Comparison of ENCODE assay signal across 22 mouse cellular contexts in genomic region chr19:6226763-6227162, GRCm38 (mm10). TPM values are rescaled to one million over a fixed set of nuclear protein-coding genes. Genes with fewer than 3 reads are reported as not detected.
A peak's percentile ranks its signal among the peaks of the same experiment; 100 is the strongest.
DNase-seq lines count a peak whose midpoint lies in the region; ATAC-seq and TF ChIP-seq lines count a peak whose summit lies in the region.
"Had no signal": no experiment of that assay in that cellular context is flagged by ENCODE, and none has a peak within 500 bp of the region (broad histone marks: within the 10 kb centered on the region; RNA-seq: fewer than 3 reads in every experiment).

No protein-coding gene starts in this region.

- no peak for TF ChIP-seq CTCF in midbrain, postnatal 0 days (IDR thresholded peaks at IDR 0.05)

- no peaks in the 10 kb centered on the region for H3K79me2 ChIP-seq in myocyte (ENCODE audit: control insufficient read depth, insufficient read depth)

- no peak overlapping the region for H3K4me3 ChIP-seq in hindbrain, embryonic 16.5 days (ENCODE audit: low read length)
- no peak overlapping the region for H3K4me3 ChIP-seq in hindbrain, embryonic 13.5 days
- no peak overlapping the region for H3K4me3 ChIP-seq in midbrain, postnatal 0 days (ENCODE audit: low read depth, low read length)
- no peak overlapping the region for H3K4me3 ChIP-seq in midbrain, embryonic 11.5 days (ENCODE audit: low read depth, low read length)
- H3K4me3 ChIP-seq in myocyte = no peak overlapping the region
- H3K4me3 ChIP-seq in forebrain, embryonic 13.5 days = no peak overlapping the region
- H3K4me3 ChIP-seq: left cerebral cortex, adult 2 months; limb, embryonic 13.5 days; neural tube, embryonic 12.5 days; stomach, embryonic 15.5 days had no signal

- H3K36me3 ChIP-seq in hindbrain, embryonic 16.5 days (ENCODE audit: control insufficient read depth, insufficient read depth, low read length) = peaks cover 29% of the 10 kb centered on the region
- peaks cover 55% of the 10 kb centered on the region for H3K36me3 ChIP-seq in hindbrain, embryonic 13.5 days
- H3K36me3 ChIP-seq in midbrain, postnatal 0 days (ENCODE audit: insufficient read depth, low read length) = peaks cover 54% of the 10 kb centered on the region
- H3K36me3 ChIP-seq in midbrain, embryonic 11.5 days (ENCODE audit: control insufficient read depth, insufficient read depth, low read length) = peaks cover 3% of the 10 kb centered on the region; the same call in 1 of the 2 replicates
- peaks cover 4% of the 10 kb centered on the region for H3K36me3 ChIP-seq in myocyte (ENCODE audit: control insufficient read depth, insufficient read depth)
- H3K36me3 ChIP-seq in forebrain, embryonic 13.5 days (ENCODE audit: poor library complexity, severe bottlenecking) = peaks cover 52% of the 10 kb centered on the region

- H3K27me3 ChIP-seq in hindbrain, embryonic 16.5 days (replicated peaks; ENCODE audit: control insufficient read depth, insufficient read depth, low read length) = no peaks in the 10 kb centered on the region
- no peaks in the 10 kb centered on the region for H3K27me3 ChIP-seq in hindbrain, embryonic 13.5 days
- no peaks in the 10 kb centered on the region for H3K27me3 ChIP-seq in midbrain, postnatal 0 days (ENCODE audit: insufficient read depth, low read length)
- H3K27me3 ChIP-seq in midbrain, embryonic 11.5 days (ENCODE audit: control insufficient read depth, insufficient read depth, low read length) = no peaks in the 10 kb centered on the region
- H3K27me3 ChIP-seq in myocyte (ENCODE audit: control insufficient read depth, insufficient read depth, insufficient read length) = peaks cover 9% of the 10 kb centered on the region
- no peaks in the 10 kb centered on the region for H3K27me3 ChIP-seq in forebrain, embryonic 13.5 days
- H3K27me3 ChIP-seq: limb, embryonic 13.5 days; neural tube, embryonic 12.5 days; stomach, embryonic 15.5 days had no signal

- peak; percentile 25; the same call in 1 of the 2 replicates for ATAC-seq in hindbrain, embryonic 16.5 days
- no peak for ATAC-seq in hindbrain, embryonic 13.5 days (ENCODE audit: low FRiP score)
- ATAC-seq in midbrain, postnatal 0 days (ENCODE audit: low FRiP score) = 0 out of 2 replicates have a peak, but pooled peaks have one; percentile 25
- ATAC-seq in midbrain, embryonic 11.5 days (ENCODE audit: low FRiP score) = no peak
- ATAC-seq in forebrain, embryonic 13.5 days = no peak
- ATAC-seq: forebrain, embryonic 16.5 days had no signal

- peak; percentile 85 for DNase-seq in adrenal gland, adult 2 months
- no peak for DNase-seq in adrenal gland, adult 18-20 months (ENCODE audit: low spot score in 2 of 2)
- DNase-seq in midbrain, postnatal 0 days (ENCODE audit: low spot score) = no peak
- DNase-seq in midbrain, embryonic 11.5 days (ENCODE audit: low spot score, missing footprints) = no peak
- DNase-seq: heart, postnatal 36 days; kidney, postnatal 14 days; spleen, adult 18-20 months; thymus, adult 2 months had no signal

- no peak for TF ChIP-seq POLR2A in myocyte (IDR thresholded peaks at IDR 0.05; ENCODE audit: insufficient read length, low read depth)

- no peak overlapping the region for H3K27ac ChIP-seq in hindbrain, embryonic 16.5 days (ENCODE audit: low read depth, low read length)
- H3K27ac ChIP-seq in hindbrain, embryonic 13.5 days = no peak overlapping the region
- H3K27ac ChIP-seq in midbrain, postnatal 0 days (ENCODE audit: low read depth, low read length) = no peak overlapping the region
- no peak overlapping the region for H3K27ac ChIP-seq in midbrain, embryonic 11.5 days (ENCODE audit: low read depth, low read length)
- H3K27ac ChIP-seq in forebrain, embryonic 13.5 days = no peak overlapping the region
- H3K27ac ChIP-seq: left cerebral cortex, adult 2 months; neural tube, embryonic 12.5 days; stomach, embryonic 15.5 days had no signal

- no peaks in the 10 kb centered on the region for H3K9me3 ChIP-seq in hindbrain, embryonic 16.5 days (ENCODE audit: control insufficient read depth, low read length)
- no peaks in the 10 kb centered on the region for H3K9me3 ChIP-seq in hindbrain, embryonic 13.5 days
- no peaks in the 10 kb centered on the region for H3K9me3 ChIP-seq in midbrain, postnatal 0 days (ENCODE audit: low read length)
- no peaks in the 10 kb centered on the region for H3K9me3 ChIP-seq in midbrain, embryonic 11.5 days (ENCODE audit: control insufficient read depth, low read length)
- no peaks in the 10 kb centered on the region for H3K9me3 ChIP-seq in forebrain, embryonic 13.5 days (replicated peaks)
- H3K9me3 ChIP-seq: limb, embryonic 13.5 days; neural tube, embryonic 12.5 days; stomach, embryonic 15.5 days had no signal

- H3K9ac ChIP-seq in hindbrain, embryonic 16.5 days (ENCODE audit: low read depth, low read length) = no peak overlapping the region
- no peak overlapping the region for H3K9ac ChIP-seq in hindbrain, embryonic 13.5 days
- H3K9ac ChIP-seq in midbrain, postnatal 0 days (replicated peaks; ENCODE audit: low read length, poor library complexity, severe bottlenecking) = no peak overlapping the region
- H3K9ac ChIP-seq in midbrain, embryonic 11.5 days (ENCODE audit: low read length) = no peak overlapping the region
- no peak overlapping the region for H3K9ac ChIP-seq in forebrain, embryonic 13.5 days
- H3K9ac ChIP-seq: lung, embryonic 14.5 days; neural tube, embryonic 12.5 days; stomach, embryonic 15.5 days had no signal

- H3K4me1 ChIP-seq in hindbrain, embryonic 16.5 days (ENCODE audit: control insufficient read depth, insufficient read depth, low read depth, low read length) = no peaks in the 10 kb centered on the region
- H3K4me1 ChIP-seq in hindbrain, embryonic 13.5 days (replicated peaks) = no peaks in the 10 kb centered on the region
- no peaks in the 10 kb centered on the region for H3K4me1 ChIP-seq in midbrain, postnatal 0 days (ENCODE audit: insufficient read depth, low read length)
- no peaks in the 10 kb centered on the region for H3K4me1 ChIP-seq in midbrain, embryonic 11.5 days (ENCODE audit: control insufficient read depth, insufficient read depth, low read length)
- H3K4me1 ChIP-seq in forebrain, embryonic 13.5 days = no peaks in the 10 kb centered on the region
- H3K4me1 ChIP-seq: neural tube, embryonic 12.5 days; stomach, embryonic 15.5 days had no signal

- no peak overlapping the region for H3K4me2 ChIP-seq in hindbrain, embryonic 16.5 days (ENCODE audit: low read length)
- no peak overlapping the region for H3K4me2 ChIP-seq in hindbrain, embryonic 13.5 days
- no peak overlapping the region for H3K4me2 ChIP-seq in midbrain, postnatal 0 days (ENCODE audit: low read depth, low read length, poor library complexity, severe bottlenecking)
- H3K4me2 ChIP-seq in midbrain, embryonic 11.5 days = no peak overlapping the region
- no peak overlapping the region for H3K4me2 ChIP-seq in myocyte (ENCODE audit: low read depth)
- no peak overlapping the region for H3K4me2 ChIP-seq in forebrain, embryonic 13.5 days
- H3K4me2 ChIP-seq: heart, embryonic 11.5 days; limb, embryonic 13.5 days; lung, embryonic 14.5 days; neural tube, embryonic 12.5 days; stomach, embryonic 15.5 days had no signal

- 91% methylated on average over 14 of the region's 14 CpGs for WGBS in hindbrain, embryonic 16.5 days
- WGBS in hindbrain, embryonic 13.5 days = 90% methylated on average over 14 of the region's 14 CpGs
- 91% methylated on average over 14 of the region's 14 CpGs for WGBS in midbrain, postnatal 0 days
- WGBS in midbrain, embryonic 11.5 days = 89% methylated on average over 14 of the region's 14 CpGs
- WGBS in forebrain, embryonic 13.5 days = 92% methylated on average over 14 of the region's 14 CpGs

- H3ac ChIP-seq in myocyte (ENCODE audit: control insufficient read depth, insufficient read length) = no peak overlapping the region

RNA-seq across cellular contexts. Expression of gene Gpha2, which starts 0.6 kb away (rescaled TPM):
- total RNA-seq in adrenal gland, adult 2 months (2021) = 10 to 100 TPM; 18.7 to 23.7 TPM
- 237 and 302 TPM in 2 replicates for polyA plus RNA-seq in adrenal gland, adult 2 months (2012; rRNA removed)
- total RNA-seq in adrenal gland, adult 18-20 months (2021) = 10 to 100 TPM; 21.9 to 24.2 TPM
- not detected in 2 replicates for polyA plus RNA-seq in hindbrain, embryonic 16.5 days (2015; fragmentation: Nextera tagmentation; extraction: Ambion mirVana)
- 0.27 TPM in 1 of 2 replicates, not detected in the other for polyA plus RNA-seq in hindbrain, embryonic 13.5 days (2015; fragmentation: Nextera tagmentation; extraction: Ambion mirVana)
- not detected in 2 replicates for total RNA-seq in midbrain, postnatal 0 days (2014; rRNA removed)
- 0.31 TPM in 1 of 2 replicates, not detected in the other for polyA plus RNA-seq in midbrain, postnatal 0 days (2015; fragmentation: Nextera tagmentation; extraction: Ambion mirVana)
- polyA plus RNA-seq in midbrain, embryonic 11.5 days (2014; fragmentation: Nextera tagmentation; extraction: Ambion mirVana) = 0.39 and 0.40 TPM in 2 replicates
- 0.40 TPM for polyA plus RNA-seq in myocyte (2012; fragmentation: generic; extraction: Trizol)
- polyA plus RNA-seq in forebrain, embryonic 13.5 days (2015; fragmentation: Nextera tagmentation; extraction: Ambion mirVana) = 0.31 TPM in 1 of 2 replicates, not detected in the other
- total RNA-seq: gastrocnemius, adult 18-20 months; heart, postnatal 36 days; left cerebral cortex, adult 2 months; MEL had no signal
- polyA plus RNA-seq: forebrain, embryonic 16.5 days; neural tube, embryonic 12.5 days had no signal

RNA-seq across cellular contexts. Expression of gene Ppp2r5b, which starts 8.9 kb away (rescaled TPM):
- total RNA-seq in adrenal gland, adult 2 months (2021) = 100 to 1,000 TPM in 1 of 2 experiments, 10 to 100 TPM in 1; 87.1 to 123 TPM
- polyA plus RNA-seq in adrenal gland, adult 2 months (2012; rRNA removed) = 247 and 266 TPM in 2 replicates
- 100 to 1,000 TPM in 1 of 2 experiments, 10 to 100 TPM in 1; 97.0 to 115 TPM for total RNA-seq in adrenal gland, adult 18-20 months (2021)
- polyA plus RNA-seq in hindbrain, embryonic 16.5 days (2015; fragmentation: Nextera tagmentation; extraction: Ambion mirVana) = 161 and 167 TPM in 2 replicates
- polyA plus RNA-seq in hindbrain, embryonic 13.5 days (2015; fragmentation: Nextera tagmentation; extraction: Ambion mirVana) = 93.8 and 98.3 TPM in 2 replicates
- 248 and 256 TPM in 2 replicates for total RNA-seq in midbrain, postnatal 0 days (2014; rRNA removed)
- polyA plus RNA-seq in midbrain, postnatal 0 days (2015; fragmentation: Nextera tagmentation; extraction: Ambion mirVana) = 177 and 189 TPM in 2 replicates
- polyA plus RNA-seq in midbrain, embryonic 11.5 days (2014; fragmentation: Nextera tagmentation; extraction: Ambion mirVana) = 39.1 and 41.0 TPM in 2 replicates
- polyA plus RNA-seq in myocyte (2012; fragmentation: generic; extraction: Trizol) = 51.4 TPM
- polyA plus RNA-seq in forebrain, embryonic 13.5 days (2015; fragmentation: Nextera tagmentation; extraction: Ambion mirVana) = 53.7 and 58.8 TPM in 2 replicates

RNA-seq across cellular contexts. Expression of gene Atg2a, which starts 14.7 kb away (rescaled TPM):
- 10 to 100 TPM; 31.0 to 36.0 TPM for total RNA-seq in adrenal gland, adult 2 months (2021)
- 105 and 108 TPM in 2 replicates for polyA plus RNA-seq in adrenal gland, adult 2 months (2012; rRNA removed)
- 10 to 100 TPM; 26.4 to 37.1 TPM for total RNA-seq in adrenal gland, adult 18-20 months (2021)
- polyA plus RNA-seq in hindbrain, embryonic 16.5 days (2015; fragmentation: Nextera tagmentation; extraction: Ambion mirVana) = 11.7 and 16.7 TPM in 2 replicates
- polyA plus RNA-seq in hindbrain, embryonic 13.5 days (2015; fragmentation: Nextera tagmentation; extraction: Ambion mirVana) = 11.6 and 11.7 TPM in 2 replicates
- 34.3 and 38.2 TPM in 2 replicates for total RNA-seq in midbrain, postnatal 0 days (2014; rRNA removed)
- polyA plus RNA-seq in midbrain, postnatal 0 days (2015; fragmentation: Nextera tagmentation; extraction: Ambion mirVana) = 9.6 and 9.7 TPM in 2 replicates
- polyA plus RNA-seq in midbrain, embryonic 11.5 days (2014; fragmentation: Nextera tagmentation; extraction: Ambion mirVana) = 7.1 and 8.1 TPM in 2 replicates
- 15.2 TPM for polyA plus RNA-seq in myocyte (2012; fragmentation: generic; extraction: Trizol)
- polyA plus RNA-seq in forebrain, embryonic 13.5 days (2015; fragmentation: Nextera tagmentation; extraction: Ambion mirVana) = 8.9 and 9.7 TPM in 2 replicates

RNA-seq across cellular contexts. Expression of gene Majin, which starts 42.6 kb away (rescaled TPM):
- 1 to 10 TPM; 2.4 to 4.1 TPM for total RNA-seq in adrenal gland, adult 2 months (2021)
- polyA plus RNA-seq in adrenal gland, adult 2 months (2012; rRNA removed) = 0.56 and 0.72 TPM in 2 replicates
- total RNA-seq in adrenal gland, adult 18-20 months (2021) = 1 to 10 TPM in 1 of 2 experiments, under 1 TPM in 1; 0.99 to 1.3 TPM
- 0.10 TPM in 1 of 2 replicates, not detected in the other for polyA plus RNA-seq in hindbrain, embryonic 16.5 days (2015; fragmentation: Nextera tagmentation; extraction: Ambion mirVana)
- not detected in 2 replicates for polyA plus RNA-seq in hindbrain, embryonic 13.5 days (2015; fragmentation: Nextera tagmentation; extraction: Ambion mirVana)
- not detected in 2 replicates for total RNA-seq in midbrain, postnatal 0 days (2014; rRNA removed)
- polyA plus RNA-seq in midbrain, postnatal 0 days (2015; fragmentation: Nextera tagmentation; extraction: Ambion mirVana) = 0.16 and 0.18 TPM in 2 replicates
- polyA plus RNA-seq in midbrain, embryonic 11.5 days (2014; fragmentation: Nextera tagmentation; extraction: Ambion mirVana) = not detected in 2 replicates
- not detected for polyA plus RNA-seq in myocyte (2012; fragmentation: generic; extraction: Trizol)
- not detected in 2 replicates for polyA plus RNA-seq in forebrain, embryonic 13.5 days (2015; fragmentation: Nextera tagmentation; extraction: Ambion mirVana)
- total RNA-seq: gastrocnemius, adult 18-20 months; heart, postnatal 36 days; left cerebral cortex, adult 2 months; MEL had no signal
- polyA plus RNA-seq: forebrain, embryonic 16.5 days; heart, embryonic 11.5 days; intestine, embryonic 14.5 days; limb, embryonic 13.5 days; lung, embryonic 14.5 days; neural tube, embryonic 12.5 days; stomach, embryonic 15.5 days had no signal

RNA-seq across cellular contexts. Expression of gene Ehd1, which starts 49.8 kb away (rescaled TPM):
- total RNA-seq in adrenal gland, adult 2 months (2021) = 100 to 1,000 TPM; 129 to 133 TPM
- polyA plus RNA-seq in adrenal gland, adult 2 months (2012; rRNA removed) = 470 and 474 TPM in 2 replicates
- 100 to 1,000 TPM; 112 to 157 TPM for total RNA-seq in adrenal gland, adult 18-20 months (2021)
- 105 and 113 TPM in 2 replicates for polyA plus RNA-seq in hindbrain, embryonic 16.5 days (2015; fragmentation: Nextera tagmentation; extraction: Ambion mirVana)
- 86.8 and 96.4 TPM in 2 replicates for polyA plus RNA-seq in hindbrain, embryonic 13.5 days (2015; fragmentation: Nextera tagmentation; extraction: Ambion mirVana)
- total RNA-seq in midbrain, postnatal 0 days (2014; rRNA removed) = 117 and 139 TPM in 2 replicates
- 73.0 and 74.0 TPM in 2 replicates for polyA plus RNA-seq in midbrain, postnatal 0 days (2015; fragmentation: Nextera tagmentation; extraction: Ambion mirVana)
- 64.1 and 68.2 TPM in 2 replicates for polyA plus RNA-seq in midbrain, embryonic 11.5 days (2014; fragmentation: Nextera tagmentation; extraction: Ambion mirVana)
- polyA plus RNA-seq in myocyte (2012; fragmentation: generic; extraction: Trizol) = 433 TPM
- polyA plus RNA-seq in forebrain, embryonic 13.5 days (2015; fragmentation: Nextera tagmentation; extraction: Ambion mirVana) = 74.3 and 75.6 TPM in 2 replicates

Comparison
In these comparisons a context has a peak if more than half of its experiments do, and no peak if none do; other contexts are left out.
1. ATAC-seq: peak in hindbrain, embryonic 16.5 days (single experiment) and midbrain, postnatal 0 days (single experiment); none in hindbrain, embryonic 13.5 days (single experiment), midbrain, embryonic 11.5 days (single experiment) and forebrain, embryonic 13.5 days (single experiment).
2. RNA of gene Gpha2, which starts 0.6 kb away (polyA plus RNA-seq): 237 to 302 TPM in adrenal gland, adult 2 months; 0.39 to 0.40 TPM in midbrain, embryonic 11.5 days, 0.40 TPM in myocyte (single experiment), not detected in hindbrain, embryonic 16.5 days, 0.31 TPM in midbrain, postnatal 0 days, 0.27 TPM in hindbrain, embryonic 13.5 days and 0.31 TPM in forebrain, embryonic 13.5 days; every median in the first group is over 100 times any median in the second.